Mouse (Mus musculus): Measurements from ENCODE around the gene Actl6a. TPM values are rescaled to one million over a fixed set of nuclear protein-coding genes. Genes with fewer than 3 reads are reported as not detected.
A peak's percentile ranks its signal among the peaks of the same experiment; 100 is the strongest.
"Not testable (repeated sequence)": the region's sequence is repeated elsewhere in the genome, so short reads cannot be mapped to it uniquely, and the experiment has no call there.

Actl6a gene
- polyA plus RNA-seq (2015; fragmentation: Nextera tagmentation; extraction: Ambion mirVana): 51.6 and 66.6 TPM in 2 replicates

DNA sequence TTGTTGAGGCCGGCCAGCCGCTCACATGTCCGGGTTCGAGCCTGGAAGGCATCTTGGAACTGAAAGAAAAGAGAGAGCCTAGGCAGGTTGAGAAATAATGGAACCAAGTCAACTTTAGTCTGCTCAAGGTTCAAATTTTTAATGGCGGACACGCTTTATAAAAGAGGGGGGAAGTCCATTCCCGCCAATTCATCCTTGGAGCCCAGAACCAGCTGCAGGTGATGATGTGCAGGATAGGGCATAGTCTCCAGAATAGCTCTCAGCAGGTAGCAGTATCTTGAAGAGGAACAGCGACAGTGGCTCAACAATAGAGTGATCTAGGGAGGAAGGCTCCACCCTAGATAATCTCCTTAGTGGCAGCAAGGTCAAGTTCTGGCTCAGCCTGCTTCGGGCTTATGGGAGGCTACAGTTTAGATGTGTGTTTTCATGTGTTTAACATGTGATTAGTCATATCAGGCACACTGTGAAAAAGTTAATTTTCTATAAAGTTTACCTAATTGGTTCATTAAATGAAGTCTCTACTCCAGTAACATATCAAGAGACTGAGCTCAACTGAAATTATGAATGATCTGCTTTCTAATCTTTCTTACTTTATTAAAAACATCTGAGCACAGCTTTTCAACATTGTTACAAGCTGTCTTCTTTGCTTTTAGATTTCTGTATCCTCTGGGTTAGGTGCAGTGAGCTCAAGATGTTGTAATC lies at the start of gene Actl6a:
TSS of gene Actl6a (plus strand) at position 652 of the 702 bp plus-strand sequence.
- H3K4me2 ChIP-seq (ENCODE audit: low read length); H3K9ac ChIP-seq (ENCODE audit: low read depth, low read length); H3K4me1 ChIP-seq (ENCODE audit: control insufficient read depth, insufficient read depth, low read length); H3K27ac ChIP-seq (ENCODE audit: low read length); H3K27me3 ChIP-seq (ENCODE audit: control insufficient read depth, insufficient read depth, low read depth, low read length); ATAC-seq; H3K4me3 ChIP-seq (ENCODE audit: low read depth, low read length); H3K36me3 ChIP-seq (ENCODE audit: control insufficient read depth, insufficient read depth, low read length); H3K9me3 ChIP-seq (replicated peaks; ENCODE audit: control insufficient read depth, low read length, poor library complexity, severe bottlenecking): not testable (repeated sequence)
- WGBS: 80% methylated on average over 9 of the region's 9 CpGs

DNA sequence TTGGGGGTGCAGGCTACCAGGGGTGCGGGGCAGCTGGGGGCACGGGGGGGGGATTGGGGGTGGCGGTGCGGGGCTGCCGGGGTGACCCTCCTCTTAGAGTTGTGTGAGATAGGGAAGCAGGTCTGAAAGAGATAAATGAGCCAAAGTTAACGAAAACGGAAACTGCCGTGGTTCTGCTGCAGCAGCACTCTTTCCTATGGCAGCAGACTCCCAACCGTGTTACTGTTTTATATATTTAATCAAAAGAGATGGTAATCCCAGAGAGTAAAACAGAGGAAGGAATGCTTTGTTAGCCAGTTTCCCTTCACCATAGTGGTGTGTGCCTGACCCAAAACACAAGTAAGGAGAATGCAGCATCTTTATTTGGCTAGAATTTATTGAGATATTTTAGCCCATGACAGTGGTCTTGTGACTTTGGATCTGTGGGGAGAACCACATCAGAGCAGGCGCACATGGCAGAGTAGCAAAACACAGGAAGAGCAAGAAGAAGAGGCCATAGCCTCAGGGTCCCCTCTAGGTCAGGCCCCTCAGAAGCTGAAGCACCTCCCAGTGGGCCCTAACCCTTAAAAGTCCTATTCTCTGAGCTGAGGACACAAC lies 49.6 kb upstream of the Actl6a start:
- no peak overlapping the region for H3K9ac ChIP-seq (ENCODE audit: low read depth, low read length)
- H3K36me3 ChIP-seq (ENCODE audit: control insufficient read depth, insufficient read depth, low read length): no peaks in the 10 kb centered on the region
- no peak for ATAC-seq
- no peaks in the 10 kb centered on the region for H3K4me1 ChIP-seq (ENCODE audit: control insufficient read depth, insufficient read depth, low read length)
- H3K27ac ChIP-seq (ENCODE audit: low read length): no peak overlapping the region
- no peak overlapping the region for H3K4me2 ChIP-seq (ENCODE audit: low read length)
- 78% methylated on average over 10 of the region's 10 CpGs for WGBS
- no peak overlapping the region for H3K4me3 ChIP-seq (ENCODE audit: low read depth, low read length)
- no peaks in the 10 kb centered on the region for H3K27me3 ChIP-seq (ENCODE audit: control insufficient read depth, insufficient read depth, low read depth, low read length)
- no peaks in the 10 kb centered on the region for H3K9me3 ChIP-seq (replicated peaks; ENCODE audit: control insufficient read depth, low read length, poor library complexity, severe bottlenecking)

DNA sequence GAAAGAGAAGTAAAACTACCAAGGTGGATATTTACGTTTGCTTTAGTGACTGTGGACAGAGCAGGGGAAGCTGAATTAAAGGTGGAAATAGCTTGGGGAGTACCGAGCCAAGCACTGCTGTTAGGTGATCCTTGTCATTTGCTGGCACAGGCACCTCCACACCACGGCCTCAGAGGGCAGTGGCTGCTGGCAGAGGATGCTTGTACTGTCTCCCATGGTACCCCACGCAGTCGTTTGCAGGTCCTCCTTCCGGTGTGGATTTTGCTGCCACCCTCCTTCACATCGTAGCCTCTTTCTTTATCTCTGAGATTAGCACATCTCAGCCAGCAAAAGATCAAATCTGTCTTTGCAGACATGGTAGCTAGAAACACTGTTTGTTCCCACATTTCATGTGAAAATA lies 47.7 kb upstream of the Actl6a start:
- Histone ChIP-seq H3K27ac (ENCODE audit: low read length) (no peak overlapping the region), H3K36me3 (ENCODE audit: control insufficient read depth, insufficient read depth, low read length) (no peaks in the 10 kb centered on the region), H3K4me3 (ENCODE audit: low read depth, low read length) (no peak overlapping the region), H3K9ac (ENCODE audit: low read depth, low read length) (no peak overlapping the region), H3K27me3 (ENCODE audit: control insufficient read depth, insufficient read depth, low read depth, low read length) (no peaks in the 10 kb centered on the region), H3K4me1 (ENCODE audit: control insufficient read depth, insufficient read depth, low read length) (no peaks in the 10 kb centered on the region), H3K4me2 (ENCODE audit: low read length) (no peak overlapping the region), H3K9me3 (replicated peaks; ENCODE audit: control insufficient read depth, low read length, poor library complexity, severe bottlenecking) (no peaks in the 10 kb centered on the region)
- WGBS: 76% methylated on average over 7 of the region's 7 CpGs
- ATAC-seq: no peak

DNA sequence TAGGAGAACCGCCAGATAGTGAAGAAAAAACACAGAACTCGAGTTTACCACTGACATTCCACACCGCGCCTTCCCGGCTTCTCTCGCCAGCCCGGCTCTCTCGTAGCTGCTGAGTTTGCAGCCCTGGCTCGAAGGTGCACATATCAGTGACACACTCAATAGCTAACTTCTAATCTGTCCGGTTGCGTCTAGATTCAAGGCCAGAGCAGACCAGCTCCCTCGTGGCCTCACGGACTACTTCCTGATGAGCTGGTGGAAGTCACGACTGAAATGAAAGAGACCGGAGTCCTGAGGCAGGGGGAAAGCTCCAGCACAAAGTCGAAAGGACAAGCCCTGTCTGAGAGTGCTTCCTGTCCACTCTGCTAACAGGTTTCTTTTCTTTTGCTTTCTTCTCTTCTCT lies 47.3 kb upstream of the Actl6a start:
- Histone ChIP-seq H3K4me3 (ENCODE audit: low read depth, low read length) (no peak overlapping the region), H3K27me3 (ENCODE audit: control insufficient read depth, insufficient read depth, low read depth, low read length) (no peaks in the 10 kb centered on the region), H3K36me3 (ENCODE audit: control insufficient read depth, insufficient read depth, low read length) (no peaks in the 10 kb centered on the region), H3K9me3 (replicated peaks; ENCODE audit: control insufficient read depth, low read length, poor library complexity, severe bottlenecking) (no peaks in the 10 kb centered on the region), H3K4me1 (ENCODE audit: control insufficient read depth, insufficient read depth, low read length) (no peaks in the 10 kb centered on the region), H3K4me2 (ENCODE audit: low read length) (no peak overlapping the region), H3K27ac (ENCODE audit: low read length) (no peak overlapping the region), H3K9ac (ENCODE audit: low read depth, low read length) (no peak overlapping the region)
- ATAC-seq: no peak
- WGBS: 89% methylated on average over 16 of the region's 16 CpGs

DNA sequence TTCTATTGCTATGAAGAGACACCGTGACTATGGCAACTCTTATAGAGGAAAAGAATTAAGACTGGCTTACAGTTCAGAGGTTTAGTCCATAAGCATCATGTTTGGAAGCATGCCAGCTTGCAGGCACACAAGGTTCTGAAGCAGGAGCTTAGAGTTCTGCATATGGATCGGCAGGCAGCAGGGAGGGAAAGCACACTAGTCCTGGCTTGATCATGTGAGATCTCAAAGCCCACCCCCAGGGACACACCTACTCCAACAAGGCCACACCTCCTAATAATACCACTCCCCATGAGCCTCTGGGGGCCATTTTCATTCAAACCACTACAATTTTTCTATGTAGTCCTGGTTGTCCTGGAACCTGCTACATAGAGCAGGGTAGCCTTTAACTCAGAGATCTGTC lies 46.6 kb upstream of the Actl6a start:
- Histone ChIP-seq H3K9me3 (replicated peaks; ENCODE audit: control insufficient read depth, low read length, poor library complexity, severe bottlenecking) (no peaks in the 10 kb centered on the region), H3K4me1 (ENCODE audit: control insufficient read depth, insufficient read depth, low read length) (no peaks in the 10 kb centered on the region), H3K4me2 (ENCODE audit: low read length) (no peak overlapping the region), H3K27me3 (ENCODE audit: control insufficient read depth, insufficient read depth, low read depth, low read length) (no peaks in the 10 kb centered on the region), H3K4me3 (ENCODE audit: low read depth, low read length) (no peak overlapping the region), H3K27ac (ENCODE audit: low read length) (no peak overlapping the region), H3K36me3 (ENCODE audit: control insufficient read depth, insufficient read depth, low read length) (no peaks in the 10 kb centered on the region), H3K9ac (ENCODE audit: low read depth, low read length) (no peak overlapping the region)
- no peak for ATAC-seq
- 78% methylated on average over 2 of the region's 2 CpGs for WGBS

DNA sequence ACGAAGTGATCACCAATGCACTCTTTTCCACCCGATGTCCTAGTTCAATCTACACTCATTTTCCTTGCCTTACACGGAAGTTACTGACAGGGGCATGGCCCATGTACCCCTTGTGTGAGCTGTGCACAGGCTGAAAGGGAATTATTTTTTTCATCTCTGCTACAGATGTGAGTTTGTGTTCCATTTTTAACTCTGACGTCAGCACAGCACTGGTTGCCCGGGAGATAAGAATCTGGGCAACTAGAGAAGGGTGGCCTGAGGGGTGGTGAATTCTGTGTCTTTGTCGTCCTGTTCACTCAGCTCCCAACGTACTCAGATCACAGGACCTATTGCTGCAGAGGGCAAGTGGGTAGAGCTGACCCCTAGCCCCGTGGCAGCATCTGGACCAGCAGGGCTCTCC lies 45.8 kb upstream of the Actl6a start:
- Histone ChIP-seq H3K27me3 (ENCODE audit: control insufficient read depth, insufficient read depth, low read depth, low read length) (no peaks in the 10 kb centered on the region), H3K9ac (ENCODE audit: low read depth, low read length) (no peak overlapping the region), H3K4me1 (ENCODE audit: control insufficient read depth, insufficient read depth, low read length) (no peaks in the 10 kb centered on the region), H3K4me3 (ENCODE audit: low read depth, low read length) (no peak overlapping the region), H3K36me3 (ENCODE audit: control insufficient read depth, insufficient read depth, low read length) (no peaks in the 10 kb centered on the region), H3K9me3 (replicated peaks; ENCODE audit: control insufficient read depth, low read length, poor library complexity, severe bottlenecking) (no peaks in the 10 kb centered on the region), H3K4me2 (ENCODE audit: low read length) (no peak overlapping the region), H3K27ac (ENCODE audit: low read length) (no peak overlapping the region)
- 0 out of 2 replicates have a peak, but pooled peaks have one; percentile 3 for ATAC-seq
- 54% methylated on average over 8 of the region's 8 CpGs for WGBS

DNA sequence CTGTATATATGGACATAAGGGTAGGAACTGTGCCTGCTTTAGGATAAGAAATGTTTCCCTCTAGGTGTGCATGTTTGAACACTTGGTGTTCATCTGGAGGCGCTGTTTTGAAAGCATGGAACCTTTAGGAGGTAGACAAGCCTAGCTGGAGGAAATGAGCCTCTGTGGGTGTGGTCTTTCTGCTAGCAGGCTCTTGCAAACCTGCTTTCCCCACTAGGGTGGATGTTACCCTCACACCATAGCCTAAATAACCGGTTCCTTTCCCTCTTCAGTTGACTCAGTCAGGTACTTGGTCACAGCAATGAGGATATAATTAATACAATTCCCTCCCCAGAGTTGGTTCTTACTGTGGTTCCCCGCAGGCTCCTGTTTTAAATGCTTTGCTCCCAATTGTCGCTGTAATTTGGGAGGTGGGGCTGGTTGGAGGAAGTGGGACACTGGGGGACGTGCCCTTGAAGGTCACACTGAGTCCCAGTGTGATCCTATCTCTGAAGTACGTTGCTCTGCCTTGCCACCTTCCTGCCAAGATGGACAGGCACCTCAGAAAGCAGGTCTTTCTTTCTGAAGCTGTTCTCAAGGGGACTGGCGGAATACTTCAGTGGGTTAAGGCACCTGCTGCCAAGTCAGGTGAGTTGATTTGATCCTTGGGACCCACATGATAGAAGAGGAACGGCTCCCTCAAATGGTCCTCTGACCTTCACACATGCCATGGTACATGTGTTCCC lies 45.1 kb upstream of the Actl6a start:
- H3K4me3 ChIP-seq (ENCODE audit: low read depth, low read length): no peak overlapping the region
- H3K36me3 ChIP-seq (ENCODE audit: control insufficient read depth, insufficient read depth, low read length): no peaks in the 10 kb centered on the region
- no peak overlapping the region for H3K4me2 ChIP-seq (ENCODE audit: low read length)
- H3K4me1 ChIP-seq (ENCODE audit: control insufficient read depth, insufficient read depth, low read length): no peaks in the 10 kb centered on the region
- no peak overlapping the region for H3K27ac ChIP-seq (ENCODE audit: low read length)
- no peaks in the 10 kb centered on the region for H3K9me3 ChIP-seq (replicated peaks; ENCODE audit: control insufficient read depth, low read length, poor library complexity, severe bottlenecking)
- no peaks in the 10 kb centered on the region for H3K27me3 ChIP-seq (ENCODE audit: control insufficient read depth, insufficient read depth, low read depth, low read length)
- H3K9ac ChIP-seq (ENCODE audit: low read depth, low read length): no peak overlapping the region
- 75% methylated on average over 8 of the region's 8 CpGs for WGBS
- no peak for ATAC-seq

DNA sequence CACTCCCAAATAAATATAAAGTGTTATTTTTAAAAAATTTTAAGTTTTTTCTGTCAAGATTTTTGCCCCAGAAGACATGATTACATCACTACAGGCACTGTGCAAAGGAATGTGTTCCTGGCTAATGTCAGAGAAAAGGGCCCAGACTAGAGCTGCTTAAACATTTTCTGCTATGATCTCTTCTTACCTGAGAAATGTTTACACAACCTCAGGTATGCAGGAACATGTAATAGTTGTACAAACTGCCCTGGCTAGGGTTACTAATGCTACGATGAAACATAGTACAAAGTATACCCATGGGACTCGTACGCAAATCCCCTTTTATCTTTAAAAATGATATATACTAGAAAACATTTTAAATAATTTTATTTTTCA lies 44.6 kb upstream of the Actl6a start:
- no peaks in the 10 kb centered on the region for H3K27me3 ChIP-seq (ENCODE audit: control insufficient read depth, insufficient read depth, low read depth, low read length)
- H3K9me3 ChIP-seq (replicated peaks; ENCODE audit: control insufficient read depth, low read length, poor library complexity, severe bottlenecking): no peaks in the 10 kb centered on the region
- no peak for ATAC-seq
- 97% methylated on average over 3 of the region's 3 CpGs for WGBS
- no peaks in the 10 kb centered on the region for H3K36me3 ChIP-seq (ENCODE audit: control insufficient read depth, insufficient read depth, low read length)
- H3K27ac ChIP-seq (ENCODE audit: low read length): no peak overlapping the region
- no peak overlapping the region for H3K4me3 ChIP-seq (ENCODE audit: low read depth, low read length)
- H3K9ac ChIP-seq (ENCODE audit: low read depth, low read length): no peak overlapping the region
- H3K4me1 ChIP-seq (ENCODE audit: control insufficient read depth, insufficient read depth, low read length): no peaks in the 10 kb centered on the region
- no peak overlapping the region for H3K4me2 ChIP-seq (ENCODE audit: low read length)

All from midbrain, embryonic 16.5 days (tissue).